Mouse (Mus musculus): ENCODE measurements around the gene 4921517D22Rik. TPM values are rescaled to one million over a fixed set of nuclear protein-coding genes. Genes with fewer than 3 reads are reported as not detected.

The 4921517D22Rik gene
- polyA plus RNA-seq, 1 experiment: not detected

GRCm38 (mm10) chr13:59656316-59656832 is 37.5 kb downstream of the 4921517D22Rik start:
- 70% methylated on average over 10 of the region's 10 CpGs for WGBS
- H3K4me1 ChIP-seq (ENCODE audit: control insufficient read depth, insufficient read depth, low read length): peaks cover 36% of the 10 kb centered on the region
- H3K4me3 ChIP-seq (replicated peaks; ENCODE audit: insufficient read depth, low read depth, low read length): no peak overlapping the region
- TF ChIP-seq POLR2A (IDR thresholded peaks at IDR 0.05; ENCODE audit: borderline replicate concordance, insufficient read depth, low read length) (no peak), CTCF (IDR thresholded peaks at IDR 0.05; ENCODE audit: borderline replicate concordance, insufficient read depth, low read depth, low read length) (no peak)
- H3K27ac ChIP-seq (ENCODE audit: insufficient read depth, low read length): no peak overlapping the region
- no peaks in the 10 kb centered on the region for H3K27me3 ChIP-seq (ENCODE audit: control insufficient read depth, insufficient read depth, low read length)
- no peak for DNase-seq

GRCm38 (mm10) chr13:59655718-59656315 is 38.1 kb downstream of the 4921517D22Rik start:
- Histone ChIP-seq H3K27ac (ENCODE audit: insufficient read depth, low read length) (no peak overlapping the region), H3K27me3 (ENCODE audit: control insufficient read depth, insufficient read depth, low read length) (no peaks in the 10 kb centered on the region), H3K4me3 (replicated peaks; ENCODE audit: insufficient read depth, low read depth, low read length) (no peak overlapping the region), H3K4me1 (ENCODE audit: control insufficient read depth, insufficient read depth, low read length) (peaks cover 38% of the 10 kb centered on the region)
- TF ChIP-seq CTCF (IDR thresholded peaks at IDR 0.05; ENCODE audit: borderline replicate concordance, insufficient read depth, low read depth, low read length) (no peak), POLR2A (IDR thresholded peaks at IDR 0.05; ENCODE audit: borderline replicate concordance, insufficient read depth, low read length) (no peak)
- WGBS: 95% methylated on average over 15 of the region's 15 CpGs
- no peak for DNase-seq

DNA sequence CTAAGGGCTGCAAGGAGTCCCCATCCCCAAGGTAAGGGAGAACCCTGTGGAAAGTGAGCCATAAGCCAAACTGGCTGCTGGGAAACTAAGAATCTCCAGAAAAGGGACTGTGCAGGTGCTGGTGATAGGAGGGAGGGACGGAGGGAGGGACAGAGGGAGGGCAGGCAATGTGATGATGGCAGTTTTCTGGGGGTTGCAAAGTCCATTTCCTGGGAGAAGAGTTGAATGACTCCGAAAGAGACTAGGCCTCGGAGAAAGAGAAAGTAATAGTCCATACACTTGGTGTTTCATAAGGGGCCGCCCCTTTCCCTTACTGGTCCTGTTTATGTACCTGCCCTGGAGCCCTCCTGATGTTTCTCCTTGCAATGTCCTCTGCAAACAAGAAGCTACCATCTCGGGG is 39.4 kb downstream of the 4921517D22Rik start:
- Histone ChIP-seq H3K27ac (ENCODE audit: insufficient read depth, low read length) (no peak overlapping the region), H3K4me3 (replicated peaks; ENCODE audit: insufficient read depth, low read depth, low read length) (no peak overlapping the region), H3K4me1 (ENCODE audit: control insufficient read depth, insufficient read depth, low read length) (peaks cover 42% of the 10 kb centered on the region), H3K27me3 (ENCODE audit: control insufficient read depth, insufficient read depth, low read length) (no peaks in the 10 kb centered on the region)
- no peak for DNase-seq
- WGBS: 92% methylated on average over 5 of the region's 5 CpGs
- TF ChIP-seq POLR2A (IDR thresholded peaks at IDR 0.05; ENCODE audit: borderline replicate concordance, insufficient read depth, low read length): no peak
- no peak for TF ChIP-seq CTCF (IDR thresholded peaks at IDR 0.05; ENCODE audit: borderline replicate concordance, insufficient read depth, low read depth, low read length)

DNA sequence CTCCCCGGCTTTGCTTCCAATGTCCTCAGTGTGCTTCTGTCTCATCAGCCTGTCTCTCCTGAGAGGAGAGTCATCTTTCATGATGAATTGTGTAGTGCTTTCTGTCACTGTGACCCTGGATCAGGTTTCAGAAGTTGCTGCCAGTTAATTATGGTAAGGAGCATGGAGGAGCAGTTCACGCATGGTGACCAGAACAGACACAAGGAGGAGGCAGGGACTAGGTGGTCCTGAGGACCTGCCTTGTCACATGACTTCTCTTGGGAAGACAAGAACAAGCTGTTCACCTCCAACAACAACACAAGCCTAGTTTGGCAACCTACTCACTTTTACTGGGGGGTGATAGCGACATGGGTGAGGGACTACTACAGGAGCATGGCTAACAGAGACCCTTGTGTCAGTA is 40.8 kb downstream of the 4921517D22Rik start:
- WGBS: 51% methylated on average over 3 of the region's 3 CpGs
- no peak for TF ChIP-seq CTCF (IDR thresholded peaks at IDR 0.05; ENCODE audit: borderline replicate concordance, insufficient read depth, low read depth, low read length)
- TF ChIP-seq POLR2A (IDR thresholded peaks at IDR 0.05; ENCODE audit: borderline replicate concordance, insufficient read depth, low read length): no peak
- H3K27me3 ChIP-seq (ENCODE audit: control insufficient read depth, insufficient read depth, low read length): no peaks in the 10 kb centered on the region
- H3K27ac ChIP-seq (ENCODE audit: insufficient read depth, low read length): peak overlapping the region; percentile 32; the same call in 1 of the 2 replicates
- DNase-seq: no peak
- H3K4me3 ChIP-seq (replicated peaks; ENCODE audit: insufficient read depth, low read depth, low read length): no peak overlapping the region
- peaks cover 48% of the 10 kb centered on the region for H3K4me1 ChIP-seq (ENCODE audit: control insufficient read depth, insufficient read depth, low read length)

- DNase-seq: no peak
- 11% methylated on average over 5 of the region's 5 CpGs for WGBS
- Histone ChIP-seq H3K4me3 (replicated peaks; ENCODE audit: insufficient read depth, low read depth, low read length) (no peak overlapping the region), H3K27me3 (ENCODE audit: control insufficient read depth, insufficient read depth, low read length) (no peaks in the 10 kb centered on the region), H3K27ac (ENCODE audit: insufficient read depth, low read length) (peak overlapping the region; percentile 57), H3K4me1 (ENCODE audit: control insufficient read depth, insufficient read depth, low read length) (peaks cover 49% of the 10 kb centered on the region)
- TF ChIP-seq POLR2A (IDR thresholded peaks at IDR 0.05; ENCODE audit: borderline replicate concordance, insufficient read depth, low read length) (no peak), CTCF (IDR thresholded peaks at IDR 0.05; ENCODE audit: borderline replicate concordance, insufficient read depth, low read depth, low read length) (no peak)
These were observed 41.3 kb downstream of the 4921517D22Rik start for GRCm38 (mm10) chr13:59652651-59653050.

- TF ChIP-seq POLR2A (IDR thresholded peaks at IDR 0.05; ENCODE audit: borderline replicate concordance, insufficient read depth, low read length) (no peak), CTCF (IDR thresholded peaks at IDR 0.05; ENCODE audit: borderline replicate concordance, insufficient read depth, low read depth, low read length) (no peak)
- no peaks in the 10 kb centered on the region for H3K27me3 ChIP-seq (ENCODE audit: control insufficient read depth, insufficient read depth, low read length)
- no peak overlapping the region for H3K4me3 ChIP-seq (replicated peaks; ENCODE audit: insufficient read depth, low read depth, low read length)
- DNase-seq: no peak
- 90% methylated on average over 5 of the region's 5 CpGs for WGBS
- H3K27ac ChIP-seq (ENCODE audit: insufficient read depth, low read length): no peak overlapping the region
- H3K4me1 ChIP-seq (ENCODE audit: control insufficient read depth, insufficient read depth, low read length): peaks cover 63% of the 10 kb centered on the region
These were observed 44.1 kb downstream of the 4921517D22Rik start for GRCm38 (mm10) chr13:59649781-59650180.

DNA sequence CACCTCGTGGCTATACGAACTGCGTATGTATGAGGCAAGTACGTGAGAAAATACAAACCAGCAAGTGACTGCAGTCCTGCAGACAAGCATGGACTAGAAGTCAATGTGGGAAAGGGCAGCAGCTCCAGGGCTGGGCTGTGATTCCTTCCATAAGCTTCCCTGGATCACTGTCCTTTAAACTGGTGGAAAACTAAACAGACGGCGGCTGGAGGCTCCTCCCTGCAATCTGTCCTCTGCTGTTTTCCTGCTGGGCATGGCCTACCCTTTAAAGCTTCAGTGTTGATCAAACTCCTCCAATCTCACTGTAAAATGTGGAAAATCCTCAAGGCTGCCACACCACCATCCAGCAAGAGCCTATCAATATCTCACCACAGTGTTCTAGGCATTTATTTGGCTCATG is 45.3 kb downstream of the 4921517D22Rik start:
- 33% methylated on average over 6 of the region's 6 CpGs for whole genome bisulfite sequencing
- H3K27ac ChIP-seq (ENCODE audit: insufficient read depth, low read length): peak overlapping the region; percentile 22

DNA sequence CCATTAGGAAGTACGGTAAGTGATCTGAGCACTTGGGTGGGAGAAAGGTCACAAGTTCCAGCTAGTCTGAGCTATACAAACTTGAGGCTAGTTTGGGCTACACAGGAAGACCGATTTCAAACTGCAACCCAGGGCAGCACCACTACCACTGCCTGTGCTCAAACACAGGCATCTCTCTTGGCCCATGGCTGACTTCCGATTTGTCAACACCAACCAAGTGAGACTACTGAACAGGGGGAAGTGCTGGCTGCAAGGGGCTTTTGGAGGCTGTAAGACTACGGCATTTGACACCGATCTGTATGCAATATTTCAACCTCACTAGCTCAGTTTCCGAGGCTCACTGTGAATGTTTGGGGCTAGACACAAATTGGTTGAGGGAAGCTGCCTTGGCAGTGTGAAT is 46.4 kb downstream of the 4921517D22Rik start:
- 93% methylated on average over 6 of the region's 6 CpGs for WGBS
- H3K27me3 ChIP-seq (ENCODE audit: control insufficient read depth, insufficient read depth, low read length): no peaks in the 10 kb centered on the region
- no peak overlapping the region for H3K4me3 ChIP-seq (replicated peaks; ENCODE audit: insufficient read depth, low read depth, low read length)
- DNase-seq: peak in 1 of 2 experiments; percentile 13
- TF ChIP-seq POLR2A (IDR thresholded peaks at IDR 0.05; ENCODE audit: borderline replicate concordance, insufficient read depth, low read length) (no peak), CTCF (IDR thresholded peaks at IDR 0.05; ENCODE audit: borderline replicate concordance, insufficient read depth, low read depth, low read length) (no peak)
- H3K27ac ChIP-seq (ENCODE audit: insufficient read depth, low read length): peak overlapping the region; percentile 22
- H3K4me1 ChIP-seq (ENCODE audit: control insufficient read depth, insufficient read depth, low read length): peaks cover 45% of the 10 kb centered on the region

More for the DNA sequence above, 45.3 kb downstream of the 4921517D22Rik start:
- peak; percentile 69 to 82 for DNase-seq
- Histone ChIP-seq H3K4me3 (replicated peaks; ENCODE audit: insufficient read depth, low read depth, low read length) (no peak overlapping the region), H3K4me1 (ENCODE audit: control insufficient read depth, insufficient read depth, low read length) (peaks cover 55% of the 10 kb centered on the region), H3K27me3 (ENCODE audit: control insufficient read depth, insufficient read depth, low read length) (no peaks in the 10 kb centered on the region)
- TF ChIP-seq CTCF (IDR thresholded peaks at IDR 0.05; ENCODE audit: borderline replicate concordance, insufficient read depth, low read depth, low read length) (no peak), POLR2A (IDR thresholded peaks at IDR 0.05; ENCODE audit: borderline replicate concordance, insufficient read depth, low read length) (peak; percentile 45; the same call in 1 of the 2 replicates)

Measured in cerebellum, adult 2 months (tissue).